Mouse (Mus musculus) intestine, embryonic 16.5 days (tissue): ENCODE data around the gene Sgo2a. TPM values are rescaled to one million over a fixed set of nuclear protein-coding genes. Genes with fewer than 3 reads are reported as not detected.
A peak's percentile ranks its signal among the peaks of the same experiment; 100 is the strongest.
"Not testable (repeated sequence)": the region's sequence is repeated elsewhere in the genome, so short reads cannot be mapped to it uniquely, and the experiment has no call there.

ENCODE experiments used
- ATAC-seq: fragments of 200-750 bp; cut with Nextera tagmentation; 2 replicates; pipeline ENCODE4 v1.8.0; 2017; ENCODE audit warnings: moderate TSS enrichment, moderate library complexity
- H3K27ac ChIP-seq: fragments of 300-500 bp; sonication (generic); 2 replicates; pipeline ENCODE4 v1.5.1; 2014; ENCODE audit warnings: mild to moderate bottlenecking, low read length
- H3K27me3 ChIP-seq: fragments of 300-500 bp; sonication (generic); replicated peaks from 2 replicates; pipeline ENCODE4 v1.6.1; 2014; ENCODE audit warnings: low read length, control low read depth, mixed read lengths; ENCODE audit not compliant: control insufficient read depth, insufficient read depth
- H3K36me3 ChIP-seq: fragments of 300-500 bp; sonication (generic); 2 replicates; pipeline ENCODE4 v1.6.1; 2014; ENCODE audit warnings: low read length, control low read depth; ENCODE audit not compliant: control insufficient read depth, insufficient read depth
- H3K4me1 ChIP-seq: fragments of 300-500 bp; sonication (generic); 2 replicates; pipeline ENCODE4 v1.6.1; 2014; ENCODE audit warnings: low read length, control low read depth, mixed read lengths; ENCODE audit not compliant: control insufficient read depth, insufficient read depth
- H3K4me2 ChIP-seq: fragments of 300-500 bp; sonication (generic); 2 replicates; pipeline ENCODE4 v1.6.1; 2014; ENCODE audit warnings: low read depth, low read length, control low read depth
- H3K4me3 ChIP-seq: fragments of 300-500 bp; sonication (generic); 2 replicates; pipeline ENCODE4 v1.5.1; 2014; ENCODE audit warnings: mild to moderate bottlenecking, low read length
- H3K9ac ChIP-seq: fragments of 300-500 bp; sonication (generic); 2 replicates; pipeline ENCODE4 v1.6.1; 2014; ENCODE audit warnings: low read depth, low read length
- H3K9me3 ChIP-seq: fragments of 300-500 bp; sonication (generic); 2 replicates; pipeline ENCODE4 v1.6.1; 2016; ENCODE audit warnings: low read length, control low read depth; ENCODE audit not compliant: control insufficient read depth
- WGBS: fragments of 180-500 bp; shearing (Covaris S2); extraction: QIAGEN DNeasy Blood & Tissue Kit; methylation state at CpG from one replicate; pipeline ENCODE4 v1.1.7; 2014; 5-methylcytosine and 5-hydroxymethylcytosine counted together
- polyA plus RNA-seq: library from polyadenylated mRNA; unstranded; fragments of >200 nt; fragmentation: Nextera tagmentation; extraction: Ambion mirVana; gene quantifications from 2 replicates; pipeline ENCODE4 v1.2.1, GENCODE M21; 2015

Gene Sgo2a
- polyA plus RNA-seq, 1 experiment from 2014 or later, result 11.5 TPM

DNA sequence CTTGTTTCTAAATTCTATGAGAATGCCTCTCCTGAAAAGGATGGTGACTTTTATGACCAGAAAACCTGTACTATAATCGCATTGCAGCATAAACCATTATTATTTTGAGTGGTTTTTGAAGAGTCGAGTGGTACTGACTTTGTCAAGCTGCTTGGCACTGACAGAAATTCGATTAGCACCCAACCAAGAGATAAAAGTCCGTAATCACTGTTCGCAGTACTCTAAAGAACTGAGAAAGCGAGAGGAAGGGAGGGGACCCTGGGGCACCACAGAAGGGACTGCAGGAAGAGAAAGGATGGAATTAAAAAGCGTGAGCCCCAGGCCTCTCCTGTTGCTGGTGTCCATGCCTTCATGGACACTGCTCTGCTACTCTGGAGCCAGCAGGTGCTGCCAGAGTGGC is 31.9 kb downstream of the Sgo2a start:
- H3K27me3 ChIP-seq, result no peaks in the 10 kb centered on the region
- WGBS, result 82% methylated on average over 7 of the region's 7 CpGs
- H3K9me3 ChIP-seq, result no peaks in the 10 kb centered on the region
- no peak overlapping the region for H3K4me2 ChIP-seq
- H3K9ac ChIP-seq, result no peak overlapping the region
- H3K27ac ChIP-seq, result no peak overlapping the region
- no peak overlapping the region for H3K4me3 ChIP-seq
- no peak for ATAC-seq
- no peaks in the 10 kb centered on the region for H3K4me1 ChIP-seq
- no peaks in the 10 kb centered on the region for H3K36me3 ChIP-seq

GRCm38 (mm10) chr1:58029636-58030117 is 33.9 kb downstream of the Sgo2a start, which contains the start of gene Aox1:
Gene Aox1, plus strand, starts transcription at chr1:58029931.
- H3K4me3 ChIP-seq, result peak within 1 kb of the TSS; percentile 34
- H3K4me2 ChIP-seq, result peak within 1 kb of the TSS; percentile 55
- no peaks in the 10 kb centered on the region for H3K27me3 ChIP-seq
- no peaks in the 10 kb centered on the region for H3K36me3 ChIP-seq
- H3K4me1 ChIP-seq, result no peaks in the 10 kb centered on the region
- no peak within 1 kb of the TSS for H3K9ac ChIP-seq
- 15% methylated on average over 12 of the region's 12 CpGs for WGBS
- H3K27ac ChIP-seq, result no peak within 1 kb of the TSS
- H3K9me3 ChIP-seq, result no peaks in the 10 kb centered on the region
- peak; percentile 31; the same call in 1 of the 2 replicates for ATAC-seq

GRCm38 (mm10) chr1:58030156-58030871 is 34.5 kb downstream of the Sgo2a start:
- H3K27me3 ChIP-seq, result no peaks in the 10 kb centered on the region
- H3K4me2 ChIP-seq, result peak overlapping the region; percentile 55
- no peak for ATAC-seq
- no peaks in the 10 kb centered on the region for H3K36me3 ChIP-seq
- WGBS, result 26% methylated on average over 13 of the region's 13 CpGs
- no peaks in the 10 kb centered on the region for H3K4me1 ChIP-seq
- no peak overlapping the region for H3K27ac ChIP-seq
- H3K4me3 ChIP-seq, result peak overlapping the region; percentile 34
- H3K9me3 ChIP-seq, result no peaks in the 10 kb centered on the region
- no peak overlapping the region for H3K9ac ChIP-seq

GRCm38 (mm10) chr1:58031160-58031769 is 35.5 kb downstream of the Sgo2a start:
- 0 out of 2 replicates have a peak, but pooled peaks have one; percentile 36 for ATAC-seq
- H3K4me2 ChIP-seq, result no peak overlapping the region
- no peak overlapping the region for H3K4me3 ChIP-seq
- H3K36me3 ChIP-seq, result no peaks in the 10 kb centered on the region
- 63% methylated on average over 10 of the region's 10 CpGs for WGBS
- no peaks in the 10 kb centered on the region for H3K4me1 ChIP-seq
- no peak overlapping the region for H3K9ac ChIP-seq
- no peak overlapping the region for H3K27ac ChIP-seq
- H3K9me3 ChIP-seq, result no peaks in the 10 kb centered on the region
- no peaks in the 10 kb centered on the region for H3K27me3 ChIP-seq

GRCm38 (mm10) chr1:58037306-58037705 is 41.5 kb downstream of the Sgo2a start:
- not testable (repeated sequence) for H3K4me2 ChIP-seq, H3K9me3 ChIP-seq, ATAC-seq, H3K36me3 ChIP-seq, H3K27me3 ChIP-seq, H3K9ac ChIP-seq, H3K27ac ChIP-seq, H3K4me1 ChIP-seq, H3K4me3 ChIP-seq
- 91% methylated on average over 9 of the region's 9 CpGs for WGBS

GRCm38 (mm10) chr1:58045076-58045475 is 49.3 kb downstream of the Sgo2a start:
- H3K27ac ChIP-seq, result no peak overlapping the region
- H3K9me3 ChIP-seq, result no peaks in the 10 kb centered on the region
- H3K27me3 ChIP-seq, result no peaks in the 10 kb centered on the region
- ATAC-seq, result no peak
- H3K4me1 ChIP-seq, result no peaks in the 10 kb centered on the region
- H3K4me3 ChIP-seq, result no peak overlapping the region
- no peak overlapping the region for H3K4me2 ChIP-seq
- H3K36me3 ChIP-seq, result no peaks in the 10 kb centered on the region
- 50% methylated on average over 3 of the region's 3 CpGs for WGBS
- no peak overlapping the region for H3K9ac ChIP-seq

DNA sequence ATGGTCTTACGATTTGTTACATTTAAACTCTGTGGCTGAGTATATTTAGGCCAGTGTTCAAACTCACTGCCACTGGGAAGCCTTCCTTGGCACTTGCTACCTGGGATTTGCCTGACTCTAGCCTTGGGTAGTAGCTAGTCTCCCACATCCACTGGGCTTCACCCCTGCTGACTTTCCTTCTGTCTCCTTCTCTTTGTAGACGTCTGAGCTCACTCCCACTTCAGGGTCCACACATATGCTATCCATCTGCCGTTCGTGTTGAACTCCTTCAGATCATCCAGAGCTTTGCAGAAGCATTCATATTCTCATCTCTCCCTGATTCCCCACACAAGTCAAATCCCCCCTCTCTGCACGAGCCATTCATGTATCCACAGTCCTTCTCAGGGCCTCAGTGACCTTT is 49.8 kb downstream of the Sgo2a start:
- H3K27ac ChIP-seq, result no peak overlapping the region
- no peak overlapping the region for H3K9ac ChIP-seq
- no peak for ATAC-seq
- H3K4me1 ChIP-seq, result no peaks in the 10 kb centered on the region
- no peak overlapping the region for H3K4me2 ChIP-seq
- H3K4me3 ChIP-seq, result no peak overlapping the region
- H3K27me3 ChIP-seq, result no peaks in the 10 kb centered on the region
- no peaks in the 10 kb centered on the region for H3K36me3 ChIP-seq
- no peaks in the 10 kb centered on the region for H3K9me3 ChIP-seq
- 76% methylated on average over 5 of the region's 5 CpGs for WGBS

DNA sequence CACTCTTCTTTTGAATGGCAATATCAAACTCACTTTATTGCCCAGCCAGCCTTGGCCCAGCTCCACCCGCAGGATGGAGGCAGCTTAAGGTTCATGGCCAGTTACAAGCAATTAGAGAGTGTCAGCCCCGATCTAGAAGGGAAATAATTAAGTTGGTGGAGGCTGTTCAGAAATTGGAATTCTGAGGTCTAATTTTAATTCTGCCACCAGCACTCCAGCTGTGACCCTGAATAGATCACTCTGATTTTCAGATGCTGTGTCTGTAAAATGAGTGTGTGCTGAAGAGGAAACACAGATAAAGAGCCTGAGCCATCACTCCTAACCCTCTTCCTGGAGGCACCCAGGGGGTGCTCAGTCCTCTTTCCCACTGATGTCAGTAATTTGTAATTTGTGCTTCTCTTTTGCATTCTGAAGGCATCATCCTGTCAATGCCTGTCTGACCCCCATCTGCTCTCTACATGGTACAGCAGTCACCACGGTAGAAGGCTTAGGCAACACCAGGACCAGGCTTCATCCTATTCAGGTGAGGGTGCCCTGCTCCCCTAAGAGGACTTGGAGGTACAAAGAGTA is 51.0 kb downstream of the Sgo2a start:
- Histone ChIP-seq H3K27ac (no peak overlapping the region), H3K27me3 (no peaks in the 10 kb centered on the region), H3K9me3 (no peaks in the 10 kb centered on the region), H3K4me3 (no peak overlapping the region), H3K36me3 (no peaks in the 10 kb centered on the region), H3K9ac (no peak overlapping the region), H3K4me1 (no peaks in the 10 kb centered on the region), H3K4me2 (no peak overlapping the region)
- ATAC-seq, result no peak
- WGBS, result 70% methylated on average over 3 of the region's 3 CpGs

- Histone ChIP-seq H3K27ac (no peak overlapping the region), H3K4me1 (no peaks in the 10 kb centered on the region), H3K4me3 (no peak overlapping the region), H3K9ac (no peak overlapping the region), H3K9me3 (no peaks in the 10 kb centered on the region), H3K4me2 (no peak overlapping the region), H3K36me3 (no peaks in the 10 kb centered on the region), H3K27me3 (no peaks in the 10 kb centered on the region)
- ATAC-seq, result no peak
- 86% methylated on average over 5 of the region's 5 CpGs for WGBS
Observed at GRCm38 (mm10) chr1:58049126-58049525, 53.4 kb downstream of the Sgo2a start.
